Mouse (Mus musculus): Measurements from ENCODE around the gene Wdr92. TPM values are rescaled to one million over a fixed set of nuclear protein-coding genes. Genes with fewer than 3 reads are reported as not detected.

The Wdr92 gene
- total RNA-seq (2021), result 10 to 100 TPM; 13.5 to 14.1 TPM
- long read RNA-seq, experiment 1, transcript Wdr92-201 (8 exons, 2,002 nt), result major isoform, 15 of 21 reads
- long read RNA-seq, experiment 1, partial matches to known transcripts, result 1 of 21 reads
- long read RNA-seq, experiment 1, other reads (novel, unspliced or antisense), result 5 of 21 reads
- long read RNA-seq, experiment 2, transcript Wdr92-201 (8 exons, 2,002 nt), result major isoform, 36 of 39 reads
- long read RNA-seq, experiment 2, partial matches to known transcripts, result 0 of 39 reads
- long read RNA-seq, experiment 2, other reads (novel, unspliced or antisense), result 3 of 39 reads

GRCm38 (mm10) chr11:17181807-17182206, at the start of gene Wdr92:
TSS of gene Wdr92 (plus strand) at chr11:17182107.
- DNase-seq (ENCODE audit: low spot score in 2 of 2), result no peak

DNA sequence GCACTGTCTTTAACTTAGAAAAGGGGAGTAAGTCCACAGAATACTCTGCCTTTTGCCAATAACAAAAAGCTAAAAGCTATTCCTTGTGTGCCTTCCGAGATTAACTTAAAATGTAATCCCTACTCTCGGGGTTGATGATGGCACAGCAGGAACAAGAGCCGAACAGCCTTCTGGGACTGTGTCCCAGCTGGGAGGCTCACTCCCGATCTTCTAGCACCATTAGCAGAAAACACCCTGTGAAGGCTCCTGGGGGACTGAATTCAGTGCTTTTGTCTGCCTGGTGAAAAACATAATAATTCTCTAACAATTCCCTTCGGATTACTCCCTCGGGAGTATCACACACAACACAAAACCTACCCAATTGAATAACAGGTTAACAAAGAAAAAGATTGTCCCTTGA, 46.3 kb upstream of the Wdr92 start:
- DNase-seq (ENCODE audit: low spot score in 2 of 2), result no peak

DNA sequence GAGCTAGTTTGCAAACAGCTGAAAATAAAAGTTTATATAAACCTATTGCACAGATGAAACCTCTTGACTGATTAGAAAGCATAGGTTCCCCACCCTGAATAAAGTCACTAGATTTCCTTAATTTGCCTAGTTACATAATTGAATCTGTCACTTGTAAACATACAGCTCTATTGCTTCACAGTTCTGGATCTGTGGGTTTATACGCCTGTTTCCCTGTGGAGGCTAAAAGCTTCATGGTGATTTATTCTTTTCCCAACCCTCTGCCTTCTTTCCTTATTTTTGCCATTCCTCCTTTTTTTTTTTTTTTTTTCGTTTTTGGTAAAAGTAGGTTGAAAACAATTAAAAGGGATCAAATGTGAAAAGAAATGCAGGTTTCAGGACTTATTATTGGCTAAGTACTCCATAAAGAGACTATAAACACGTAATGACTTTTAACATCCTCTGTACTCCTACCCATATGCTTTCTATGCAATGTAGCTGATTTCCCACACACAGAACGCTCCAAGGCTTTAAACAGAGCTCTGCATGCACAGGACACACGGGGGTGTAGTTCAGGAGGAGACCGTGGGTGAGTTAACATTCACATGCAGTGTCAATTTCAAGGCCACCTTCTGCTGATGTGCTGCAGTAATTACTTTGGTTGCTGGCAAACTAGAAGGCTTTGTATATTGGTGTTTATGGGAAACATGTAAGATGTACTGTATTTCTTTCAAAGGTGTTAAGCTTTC, 43.4 kb upstream of the Wdr92 start:
- no peak for DNase-seq (ENCODE audit: low spot score in 2 of 2)

DNA sequence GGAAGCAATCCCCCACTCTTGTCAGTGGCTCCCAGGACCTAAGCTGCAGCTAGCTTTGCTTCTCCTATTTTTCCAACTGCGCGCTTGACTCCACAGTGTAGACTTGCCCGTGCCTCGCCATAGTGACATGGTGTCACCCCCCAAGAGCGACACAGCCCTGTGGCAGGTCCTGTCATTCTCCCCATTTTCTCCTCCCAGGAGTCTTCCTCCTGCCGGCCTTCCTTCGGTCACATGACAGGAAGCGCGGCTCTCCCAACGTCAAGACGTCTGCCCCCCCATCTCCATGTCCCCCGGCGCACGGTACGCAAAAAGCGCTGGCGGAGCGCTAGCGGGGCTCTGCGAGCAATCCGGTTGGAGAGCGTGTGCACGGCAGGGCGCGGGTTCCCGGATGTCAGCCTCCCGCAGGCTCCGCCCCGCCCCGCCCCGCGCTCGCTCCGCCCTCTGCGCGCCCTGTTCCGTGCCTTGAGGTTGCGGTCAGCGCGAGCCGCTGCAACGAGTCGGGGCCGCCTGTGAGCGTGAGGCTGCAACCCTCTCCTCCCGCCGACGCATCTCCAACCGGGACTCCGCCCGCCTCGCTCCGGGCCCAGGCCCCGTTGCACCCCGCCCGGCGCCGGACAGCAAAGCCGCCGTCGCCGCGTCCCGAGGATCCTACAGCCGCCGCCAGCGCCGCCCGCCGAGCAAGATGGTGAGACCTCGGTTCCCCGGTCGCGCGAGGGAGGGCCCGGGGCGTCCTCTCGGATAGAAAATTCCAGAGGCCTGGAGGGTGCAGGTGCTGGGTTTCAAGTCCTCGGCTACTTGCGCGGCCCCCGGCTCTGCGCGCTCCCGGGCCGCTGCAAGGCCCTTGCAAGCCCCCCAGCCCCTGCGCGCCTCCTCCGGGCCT, 22.8 kb upstream of the Wdr92 start, which contains the start of gene Ppp3r1:
TSS of gene Ppp3r1 (plus strand) at position 406 of the 880 bp plus-strand sequence.
- peak; percentile 98 to 99 for DNase-seq (ENCODE audit: low spot score in 2 of 2)

- DNase-seq (ENCODE audit: low spot score in 2 of 2), result peak; percentile 52 to 55
These were observed 22.1 kb upstream of the Wdr92 start for GRCm38 (mm10) chr11:17159738-17160241.

- peak in 1 of 2 experiments; percentile 16 for DNase-seq (ENCODE audit: low spot score in 2 of 2)
These were observed 21.7 kb upstream of the Wdr92 start for GRCm38 (mm10) chr11:17160242-17160641.

DNA sequence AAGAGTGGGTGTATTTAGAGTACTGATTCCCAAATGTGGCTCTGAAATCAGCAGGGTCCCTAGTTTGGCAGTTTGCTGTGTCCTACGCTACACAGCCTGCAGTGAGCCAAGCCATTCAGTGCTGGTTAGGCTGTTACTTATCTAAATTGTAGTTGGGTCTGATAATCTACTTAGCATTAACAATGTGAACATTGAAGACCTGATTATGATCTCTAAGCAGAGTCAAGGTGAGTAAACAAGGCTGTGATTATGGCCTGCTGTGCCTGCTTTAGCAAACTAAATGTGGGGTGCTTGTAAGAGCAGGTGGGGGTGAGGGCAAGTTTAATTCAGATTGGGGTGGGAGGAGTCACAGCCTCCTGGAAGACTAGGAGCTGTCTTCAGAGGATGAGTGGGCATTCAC, 18.0 kb upstream of the Wdr92 start:
- DNase-seq (ENCODE audit: low spot score in 2 of 2), result no peak

- DNase-seq (ENCODE audit: low spot score in 2 of 2), result no peak
These were observed 15.3 kb upstream of the Wdr92 start for GRCm38 (mm10) chr11:17166627-17167026.

GRCm38 (mm10) chr11:17169262-17169661, 12.6 kb upstream of the Wdr92 start:
- DNase-seq (ENCODE audit: low spot score in 2 of 2), result no peak

DNA sequence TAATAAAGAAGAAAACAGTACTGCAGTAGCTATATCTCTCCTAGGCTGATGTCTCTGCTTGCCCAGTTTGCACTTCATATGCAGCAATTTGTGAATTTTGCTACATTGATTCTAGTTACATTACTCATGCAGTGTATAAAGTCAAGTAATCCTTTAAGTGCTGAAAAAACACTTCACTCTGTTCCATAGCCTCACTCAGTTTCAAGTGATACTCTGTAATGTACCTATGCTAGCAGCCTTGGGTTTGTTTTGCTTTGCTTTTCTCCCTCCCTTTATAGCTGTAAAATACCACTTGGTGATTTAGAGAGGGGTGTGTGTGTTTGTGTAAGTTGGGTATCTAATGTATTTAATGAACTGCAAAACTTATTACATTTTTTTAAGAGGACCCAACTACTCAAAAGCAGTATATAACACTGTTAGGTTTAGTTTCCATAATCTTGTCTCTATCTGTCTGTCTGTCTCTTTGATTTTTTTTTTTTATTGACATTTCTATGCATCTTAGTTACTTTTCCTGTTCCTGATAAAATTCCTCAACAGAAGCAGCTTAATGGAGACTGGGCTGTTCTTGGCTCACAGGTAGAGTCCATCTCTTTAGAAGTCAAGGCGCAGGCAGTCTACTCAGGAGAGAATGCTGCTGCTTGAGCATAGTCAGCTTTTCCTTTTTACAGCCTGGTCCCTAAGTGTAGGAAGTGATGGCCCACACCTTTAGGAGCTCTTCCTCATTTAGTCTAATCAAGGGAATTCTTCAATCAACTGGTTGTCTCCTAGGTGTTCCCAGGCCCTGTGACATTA, 10.8 kb upstream of the Wdr92 start:
- DNase-seq (ENCODE audit: low spot score in 2 of 2), result no peak

- DNase-seq (ENCODE audit: low spot score in 2 of 2), result no peak
These were observed 9.6 kb upstream of the Wdr92 start for GRCm38 (mm10) chr11:17172300-17172699.

GRCm38 (mm10) chr11:17176638-17177037, 5.3 kb upstream of the Wdr92 start:
- no peak for DNase-seq (ENCODE audit: low spot score in 2 of 2)

GRCm38 (mm10) chr11:17180753-17181152, 1.2 kb upstream of the Wdr92 start:
- DNase-seq (ENCODE audit: low spot score in 2 of 2), result no peak

GRCm38 (mm10) chr11:17183165-17183564, 1.3 kb downstream of the Wdr92 start:
- no peak for DNase-seq (ENCODE audit: low spot score in 2 of 2)

GRCm38 (mm10) chr11:17187649-17188048, 5.7 kb downstream of the Wdr92 start:
- DNase-seq (ENCODE audit: low spot score in 2 of 2), result no peak

DNA sequence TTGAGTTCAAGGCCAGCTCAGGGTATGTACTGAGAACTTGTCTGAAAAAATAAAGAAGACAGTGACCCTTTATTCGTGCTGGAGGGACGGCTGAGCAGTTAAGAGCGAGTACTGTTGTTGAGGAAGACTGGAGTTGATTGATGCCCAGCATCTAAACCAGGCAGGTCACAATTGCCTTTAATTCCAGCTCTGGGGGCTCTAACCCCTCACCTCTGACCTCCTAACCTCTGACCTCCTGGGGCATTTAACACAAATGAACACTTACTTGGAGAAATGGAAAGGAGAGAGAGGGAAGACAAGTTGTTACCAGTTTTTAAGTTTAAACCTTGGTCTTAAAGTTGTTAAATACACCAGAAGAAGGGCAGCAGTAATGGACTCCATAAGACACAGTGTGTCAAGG, 6.9 kb downstream of the Wdr92 start:
- DNase-seq (ENCODE audit: low spot score in 2 of 2), result no peak

- DNase-seq (ENCODE audit: low spot score in 2 of 2), result no peak
These were observed 10.4 kb downstream of the Wdr92 start for GRCm38 (mm10) chr11:17192151-17192844.

DNA sequence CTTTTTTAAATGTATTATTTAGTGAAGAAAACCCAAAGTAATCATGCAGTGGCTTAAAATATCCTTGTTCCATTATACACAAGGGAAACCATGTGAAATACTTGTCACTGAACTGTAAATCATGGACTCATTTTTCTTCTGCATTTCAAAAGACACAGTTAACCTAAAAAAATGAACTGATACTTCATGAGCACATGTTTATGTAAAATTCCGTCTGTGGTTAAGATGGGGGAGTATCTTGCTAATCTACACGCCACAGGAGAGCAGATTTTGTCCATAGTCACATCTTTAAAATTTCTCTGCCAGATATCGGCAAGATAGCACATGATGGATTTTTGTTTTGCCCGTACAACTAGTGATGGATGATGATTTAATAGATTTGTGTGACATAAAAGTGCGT, 17.3 kb downstream of the Wdr92 start:
- DNase-seq (ENCODE audit: low spot score in 2 of 2), result no peak

DNA sequence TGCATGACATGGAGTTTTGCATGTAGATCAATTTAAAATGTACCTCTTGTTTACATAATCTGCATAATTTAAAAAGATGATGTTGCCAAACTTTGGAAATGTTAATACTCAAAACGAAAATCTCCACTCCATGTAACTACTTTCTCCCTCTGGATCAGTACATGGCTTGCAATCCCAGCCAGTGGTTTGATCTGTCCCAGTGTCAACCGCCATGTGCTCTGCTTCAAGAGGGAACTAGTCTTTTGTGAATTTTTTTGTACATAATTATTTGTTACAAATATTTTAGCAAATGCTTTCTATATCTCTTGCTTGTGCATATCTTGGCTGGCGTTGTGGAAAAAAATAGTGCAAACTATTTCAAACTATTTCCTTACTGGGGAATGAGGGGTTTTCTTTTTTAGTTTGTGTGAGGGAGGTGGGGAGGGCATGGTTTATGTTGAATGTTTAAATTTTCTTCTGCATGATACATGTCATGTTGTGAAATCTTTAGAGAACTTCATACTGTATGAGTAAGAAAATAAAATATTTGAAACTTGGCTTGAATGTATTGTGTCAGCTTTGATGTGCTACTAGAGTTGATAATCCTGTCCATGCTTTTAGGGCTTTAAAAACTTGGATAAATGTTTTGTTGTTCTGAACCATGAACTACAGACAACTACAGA, 18.1 kb downstream of the Wdr92 start:
- DNase-seq (ENCODE audit: low spot score in 2 of 2), result no peak

All from adrenal gland, adult 18-20 months (tissue).